Mouse (Mus musculus) stomach, postnatal 0 days (tissue): ENCODE measurements at regions not wholly inside any gene's neighbourhood (a gene's known extent, or its start where the extent isn't known, plus 50 kb on each side); places are given as distances from the start of the nearest gene placed in this dataset.

Source experiments
- CTCF ChIP-seq: IDR thresholded peaks from 2 replicates; pipeline ENCODE4 v1.5.1; 2016; ENCODE audit warnings: antibody characterized with exemption, low read depth, mild to moderate bottlenecking, moderate library complexity
- EP300 ChIP-seq: optimal IDR thresholded peaks from 2 replicates; pipeline ENCODE3; 2016; ENCODE audit warnings: antibody characterized with exemption

DNA sequence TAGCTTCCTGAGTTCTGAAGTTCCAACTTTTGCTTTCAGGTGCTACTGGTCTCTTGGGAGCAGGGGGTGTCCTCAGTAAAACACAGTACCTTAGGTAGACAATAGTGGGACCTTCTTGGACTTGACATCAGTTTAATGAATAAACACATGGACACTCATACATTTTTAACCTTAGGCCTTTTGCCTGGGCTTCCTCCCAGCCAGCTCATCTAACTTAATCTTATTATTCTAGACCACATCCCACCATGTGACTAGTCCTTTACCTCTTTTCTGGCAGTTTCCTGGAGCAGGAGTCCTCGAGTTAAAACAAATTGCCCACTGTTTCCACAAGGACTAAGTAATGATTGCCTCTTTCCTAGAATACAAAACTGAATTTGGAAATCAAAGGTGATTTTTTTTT lies 117.9 kb upstream of the Rai14 start:
- TF ChIP-seq CTCF = no peak
- TF ChIP-seq EP300 = no peak
